Mouse (Mus musculus): ENCODE results near the gene C4b. TPM values are rescaled to one million over a fixed set of nuclear protein-coding genes. Genes with fewer than 3 reads are reported as not detected.
"Not testable (repeated sequence)": the region's sequence is repeated elsewhere in the genome, so short reads cannot be mapped to it uniquely, and the experiment has no call there.

C4b gene
- total RNA-seq, 1 experiment from 2014 or later: 1.4 TPM

- not testable (repeated sequence) for ATAC-seq (replicated peaks in 1 of 2; ENCODE audit: insufficient read depth in 1 of 2, low FRiP score in 2 of 2, low TSS enrichment in 1 of 2, low read depth in 1 of 2, poor library complexity in 2 of 2, severe bottlenecking in 2 of 2)
Measured at GRCm38 (mm10) chr17:34714908-34715445, 28.7 kb downstream of the C4b start.

GRCm38 (mm10) chr17:34714181-34714907 is 29.3 kb downstream of the C4b start:
- ATAC-seq (replicated peaks in 1 of 2; ENCODE audit: insufficient read depth in 1 of 2, low FRiP score in 2 of 2, low TSS enrichment in 1 of 2, low read depth in 1 of 2, poor library complexity in 2 of 2, severe bottlenecking in 2 of 2): not testable (repeated sequence)

GRCm38 (mm10) chr17:34712951-34713350 is 30.7 kb downstream of the C4b start:
- peak; percentile 61 to 63; a peak in 3 of 4 replicates for ATAC-seq (replicated peaks in 1 of 2; ENCODE audit: insufficient read depth in 1 of 2, low FRiP score in 2 of 2, low TSS enrichment in 1 of 2, low read depth in 1 of 2, poor library complexity in 2 of 2, severe bottlenecking in 2 of 2)

GRCm38 (mm10) chr17:34706476-34706875 is 37.2 kb downstream of the C4b start:
- not testable (repeated sequence) for ATAC-seq (replicated peaks in 1 of 2; ENCODE audit: insufficient read depth in 1 of 2, low FRiP score in 2 of 2, low TSS enrichment in 1 of 2, low read depth in 1 of 2, poor library complexity in 2 of 2, severe bottlenecking in 2 of 2)

GRCm38 (mm10) chr17:34700671-34701071 is 43.0 kb downstream of the C4b start:
- ATAC-seq (replicated peaks in 1 of 2; ENCODE audit: insufficient read depth in 1 of 2, low FRiP score in 2 of 2, low TSS enrichment in 1 of 2, low read depth in 1 of 2, poor library complexity in 2 of 2, severe bottlenecking in 2 of 2): 0 out of 4 replicates have a peak, but pooled peaks of 1 of the 2 experiments have one; percentile 27

GRCm38 (mm10) chr17:34699575-34700408 is 43.9 kb downstream of the C4b start:
- ATAC-seq (replicated peaks in 1 of 2; ENCODE audit: insufficient read depth in 1 of 2, low FRiP score in 2 of 2, low TSS enrichment in 1 of 2, low read depth in 1 of 2, poor library complexity in 2 of 2, severe bottlenecking in 2 of 2): 0 out of 4 replicates have a peak, but pooled peaks of 1 of the 2 experiments have one; percentile 20

GRCm38 (mm10) chr17:34692906-34693305 is 50.8 kb downstream of the C4b start:
- no peak for ATAC-seq (replicated peaks in 1 of 2; ENCODE audit: insufficient read depth in 1 of 2, low FRiP score in 2 of 2, low TSS enrichment in 1 of 2, low read depth in 1 of 2, poor library complexity in 2 of 2, severe bottlenecking in 2 of 2)

- no peak for ATAC-seq (replicated peaks in 1 of 2; ENCODE audit: insufficient read depth in 1 of 2, low FRiP score in 2 of 2, low TSS enrichment in 1 of 2, low read depth in 1 of 2, poor library complexity in 2 of 2, severe bottlenecking in 2 of 2)
Measured at GRCm38 (mm10) chr17:34690458-34690857, 53.2 kb downstream of the C4b start.

- ATAC-seq (replicated peaks in 1 of 2; ENCODE audit: insufficient read depth in 1 of 2, low FRiP score in 2 of 2, low TSS enrichment in 1 of 2, low read depth in 1 of 2, poor library complexity in 2 of 2, severe bottlenecking in 2 of 2): no peak
Measured at GRCm38 (mm10) chr17:34688889-34689288, 54.8 kb downstream of the C4b start.

GRCm38 (mm10) chr17:34685120-34686110 is 58.3 kb downstream of the C4b start:
- peak; percentile 14 to 16; a peak in 2 of 4 replicates for ATAC-seq (replicated peaks in 1 of 2; ENCODE audit: insufficient read depth in 1 of 2, low FRiP score in 2 of 2, low TSS enrichment in 1 of 2, low read depth in 1 of 2, poor library complexity in 2 of 2, severe bottlenecking in 2 of 2)

- no peak for ATAC-seq (replicated peaks in 1 of 2; ENCODE audit: insufficient read depth in 1 of 2, low FRiP score in 2 of 2, low TSS enrichment in 1 of 2, low read depth in 1 of 2, poor library complexity in 2 of 2, severe bottlenecking in 2 of 2)
Measured at GRCm38 (mm10) chr17:34684253-34684893, 59.3 kb downstream of the C4b start.

GRCm38 (mm10) chr17:34683686-34684220 is 59.9 kb downstream of the C4b start:
- ATAC-seq (replicated peaks in 1 of 2; ENCODE audit: insufficient read depth in 1 of 2, low FRiP score in 2 of 2, low TSS enrichment in 1 of 2, low read depth in 1 of 2, poor library complexity in 2 of 2, severe bottlenecking in 2 of 2): no peak

- ATAC-seq (replicated peaks in 1 of 2; ENCODE audit: insufficient read depth in 1 of 2, low FRiP score in 2 of 2, low TSS enrichment in 1 of 2, low read depth in 1 of 2, poor library complexity in 2 of 2, severe bottlenecking in 2 of 2): no peak
Measured at GRCm38 (mm10) chr17:34683179-34683578, 60.5 kb downstream of the C4b start.

GRCm38 (mm10) chr17:34681881-34682536 is 61.7 kb downstream of the C4b start:
- no peak for ATAC-seq (replicated peaks in 1 of 2; ENCODE audit: insufficient read depth in 1 of 2, low FRiP score in 2 of 2, low TSS enrichment in 1 of 2, low read depth in 1 of 2, poor library complexity in 2 of 2, severe bottlenecking in 2 of 2)

- ATAC-seq (replicated peaks in 1 of 2; ENCODE audit: insufficient read depth in 1 of 2, low FRiP score in 2 of 2, low TSS enrichment in 1 of 2, low read depth in 1 of 2, poor library complexity in 2 of 2, severe bottlenecking in 2 of 2): peak; percentile 64 to 82
Measured at GRCm38 (mm10) chr17:34681132-34681571, 62.5 kb downstream of the C4b start.

GRCm38 (mm10) chr17:34680621-34681020 is 63.1 kb downstream of the C4b start:
- no peak for ATAC-seq (replicated peaks in 1 of 2; ENCODE audit: insufficient read depth in 1 of 2, low FRiP score in 2 of 2, low TSS enrichment in 1 of 2, low read depth in 1 of 2, poor library complexity in 2 of 2, severe bottlenecking in 2 of 2)
